Comparison of ENCODE assay signal across 25 mouse cellular contexts in the genomic region with DNA sequence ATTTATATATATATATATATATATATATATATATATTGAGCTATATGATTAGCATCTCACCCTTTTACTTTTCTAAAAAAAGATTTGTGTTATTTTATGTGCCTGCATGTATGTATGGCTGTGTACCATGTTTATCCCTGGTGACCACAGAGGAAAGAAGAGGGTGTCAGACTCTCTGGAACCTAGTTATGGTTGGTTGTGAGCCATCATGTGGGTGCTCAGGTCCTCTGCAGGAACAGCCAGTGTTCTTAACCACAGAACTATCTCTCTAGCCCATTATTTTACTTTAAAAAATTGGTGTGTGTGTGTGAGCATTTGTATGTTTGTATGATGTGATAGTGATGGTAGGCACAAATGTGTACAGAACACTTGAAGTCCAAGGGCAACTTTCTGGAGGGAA.
"Had no signal": no experiment of that assay in that cellular context is flagged by ENCODE, and none has a peak within 500 bp of the region (broad histone marks: within the 10 kb centered on the region; RNA-seq: fewer than 3 reads in every experiment).

No protein-coding gene starts in this region.

- H3K36me3 ChIP-seq: heart, embryonic 10.5 days; heart, embryonic 13.5 days; heart, embryonic 15.5 days; hindbrain, embryonic 13.5 days; hindbrain, embryonic 15.5 days; kidney, embryonic 15.5 days; limb, embryonic 13.5 days; limb, embryonic 15.5 days; liver, embryonic 12.5 days had no signal

- ATAC-seq: hindbrain, postnatal 0 days; intestine, embryonic 16.5 days; liver, embryonic 12.5 days had no signal

- H3K9ac ChIP-seq: heart, embryonic 13.5 days; heart, embryonic 15.5 days; hindbrain, embryonic 13.5 days; hindbrain, embryonic 15.5 days; kidney, embryonic 15.5 days; limb, embryonic 13.5 days; limb, embryonic 15.5 days; liver, embryonic 12.5 days; liver, embryonic 14.5 days had no signal

- H3K27ac ChIP-seq: heart, embryonic 10.5 days; heart, embryonic 13.5 days; heart, embryonic 15.5 days; hindbrain, embryonic 13.5 days; hindbrain, embryonic 15.5 days; hindbrain, postnatal 0 days; kidney, embryonic 15.5 days; kidney, postnatal 0 days; left cerebral cortex, adult 2 months; limb, embryonic 13.5 days; limb, embryonic 15.5 days; liver, embryonic 12.5 days; liver, embryonic 14.5 days had no signal

- H3K4me3 ChIP-seq: heart, embryonic 10.5 days; heart, embryonic 13.5 days; heart, embryonic 15.5 days; hindbrain, embryonic 13.5 days; hindbrain, embryonic 15.5 days; kidney, embryonic 15.5 days; left cerebral cortex, adult 2 months; limb, embryonic 13.5 days; limb, embryonic 15.5 days; liver, embryonic 12.5 days had no signal

- H3K27me3 ChIP-seq: heart, embryonic 13.5 days; heart, embryonic 15.5 days; hindbrain, embryonic 13.5 days; hindbrain, embryonic 15.5 days; kidney, embryonic 15.5 days; limb, embryonic 13.5 days; limb, embryonic 15.5 days; liver, embryonic 12.5 days had no signal

- H3K9me3 ChIP-seq: heart, embryonic 10.5 days; heart, embryonic 13.5 days; heart, embryonic 15.5 days; hindbrain, embryonic 13.5 days; hindbrain, embryonic 15.5 days; kidney, embryonic 15.5 days; limb, embryonic 13.5 days; limb, embryonic 15.5 days; liver, embryonic 12.5 days had no signal

- H3K4me2 ChIP-seq: heart, embryonic 13.5 days; heart, embryonic 15.5 days; hindbrain, embryonic 13.5 days; hindbrain, embryonic 15.5 days; kidney, embryonic 15.5 days; limb, embryonic 13.5 days; limb, embryonic 15.5 days; liver, embryonic 12.5 days had no signal

- H3K4me1 ChIP-seq: kidney, embryonic 15.5 days; limb, embryonic 13.5 days had no signal

- DNase-seq: gastrocnemius, postnatal 14 days; gastrocnemius, postnatal 36 days; heart, adult 18-20 months; heart, postnatal 14 days; heart, postnatal 36 days; kidney, adult 11 months; kidney, adult 2 months; kidney, adult 9 months; kidney, postnatal 14 days; kidney, postnatal 36 days; left cerebral cortex, postnatal 4 days had no signal
